Mouse (Mus musculus) megakaryocyte, embryonic 14.5 days (primary cell): ENCODE data around the gene Calhm5. TPM values are rescaled to one million over a fixed set of nuclear protein-coding genes. Genes with fewer than 3 reads are reported as not detected.

Experiments
- H3K27me3 ChIP-seq: replicated peaks from 2 replicates; pipeline ENCODE3; 2012; ENCODE audit warnings: inconsistent platforms
- H3K36me3 ChIP-seq: replicated peaks from 2 replicates; pipeline ENCODE3; 2012; ENCODE audit warnings: low read length, inconsistent platforms, mixed read lengths
- H3K4me1 ChIP-seq: 2 replicates; pipeline ENCODE4 v1.6.1; 2012; ENCODE audit warnings: inconsistent platforms
- H3K4me3 ChIP-seq: replicated peaks from 2 replicates; pipeline ENCODE3; 2012; ENCODE audit warnings: moderate library complexity, mild to moderate bottlenecking, inconsistent platforms
- H3K9me3 ChIP-seq: 2 replicates; pipeline ENCODE4 v1.6.1; 2012; ENCODE audit warnings: inconsistent platforms
- FLI1 ChIP-seq: IDR thresholded peaks from 2 replicates; pipeline ENCODE4 v1.6.1; 2012; ENCODE audit warnings: low read length, inconsistent platforms, mixed read lengths
- GATA1 ChIP-seq: IDR thresholded peaks from 3 replicates; pipeline ENCODE4 v1.6.1; 2012; ENCODE audit warnings: mixed read lengths, low read length, inconsistent platforms, borderline replicate concordance
- polyA plus RNA-seq: library from polyadenylated mRNA; stranded (reverse); fragments of >175 nt; gene quantifications from 2 replicates; pipeline ENCODE4 v1.2.3, GENCODE M21; 2012; ENCODE audit warnings: low replicate concordance; ENCODE audit not compliant: insufficient read depth

Calhm5 gene
- polyA plus RNA-seq = not detected in 2 replicates

DNA sequence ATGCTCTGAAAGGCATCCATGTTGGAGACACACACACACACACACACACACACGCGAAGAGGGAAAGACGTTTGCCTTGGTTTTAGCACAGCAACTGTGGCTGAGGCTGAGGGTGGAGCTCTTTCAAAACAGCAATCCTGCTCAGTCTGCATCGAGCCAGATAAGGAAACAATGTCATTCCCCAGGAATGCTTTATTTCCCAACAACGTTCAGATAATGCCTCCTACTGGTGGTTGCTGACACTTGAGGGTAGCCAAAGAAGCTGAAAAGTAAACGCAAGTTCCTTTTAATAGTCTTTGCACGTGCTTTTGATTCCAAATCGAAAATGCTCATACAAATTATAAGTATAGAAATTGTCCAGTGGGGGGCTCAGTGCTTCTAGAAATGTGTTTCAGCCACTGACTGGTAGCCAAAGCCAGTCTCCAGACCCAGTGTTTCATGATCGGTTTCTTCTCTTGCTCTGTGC lies at the start of gene Calhm5:
Gene Calhm5 (minus strand): TSS at position 102 of the 466 bp plus-strand sequence.
- Histone ChIP-seq H3K36me3 (no peaks in the 10 kb centered on the region), H3K4me1 (peaks cover 11% of the 10 kb centered on the region), H3K4me3 (peak within 1 kb of the TSS; percentile 83), H3K9me3 (no peaks in the 10 kb centered on the region), H3K27me3 (peaks cover 7% of the 10 kb centered on the region)
- TF ChIP-seq FLI1 (no peak), GATA1 (no peak)

DNA sequence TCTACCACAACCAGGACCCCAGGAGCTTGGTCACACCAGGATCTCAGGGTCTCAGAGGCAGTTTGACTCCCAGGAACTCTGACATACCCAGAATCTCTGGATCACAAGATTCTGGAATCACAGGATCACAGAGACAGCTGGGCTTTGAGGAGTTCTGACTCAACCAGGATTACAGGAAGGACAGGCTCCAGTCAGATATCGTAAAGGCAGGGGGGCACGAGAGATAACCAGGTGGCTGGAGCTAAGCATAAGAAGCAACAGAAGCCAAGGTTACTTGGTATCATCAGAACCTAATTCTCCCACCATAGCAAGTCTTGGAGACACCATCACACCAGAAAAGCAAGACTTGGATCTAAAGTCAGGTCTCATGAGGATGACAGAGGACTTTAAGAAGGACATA lies 45.4 kb upstream of the Calhm5 start:
- TF ChIP-seq FLI1 (no peak), GATA1 (no peak)
- H3K4me3 ChIP-seq = no peak overlapping the region
- H3K9me3 ChIP-seq = peaks cover 7% of the 10 kb centered on the region
- no peaks in the 10 kb centered on the region for H3K36me3 ChIP-seq
- H3K27me3 ChIP-seq = no peaks in the 10 kb centered on the region
- no peaks in the 10 kb centered on the region for H3K4me1 ChIP-seq

DNA sequence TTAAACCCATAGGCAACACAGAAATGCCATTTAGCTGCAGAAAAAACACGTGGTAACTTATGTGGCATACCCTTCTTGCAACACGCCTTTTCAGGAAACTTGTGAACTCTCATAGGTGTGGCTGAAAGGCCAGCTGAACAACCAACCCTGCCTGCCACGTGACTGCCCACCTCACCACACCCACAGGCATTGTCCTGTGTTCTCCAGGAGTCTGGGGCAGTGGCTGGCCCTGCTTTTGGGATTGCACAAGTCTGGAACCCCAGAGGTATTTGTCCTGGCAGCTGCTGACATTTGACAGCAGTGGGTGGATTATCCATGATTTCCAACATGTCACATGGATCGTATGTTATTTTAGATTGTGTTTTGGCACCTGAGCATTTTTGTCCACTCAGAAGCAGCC lies 43.4 kb upstream of the Calhm5 start:
- Histone ChIP-seq H3K4me3 (no peak overlapping the region), H3K4me1 (no peaks in the 10 kb centered on the region), H3K36me3 (no peaks in the 10 kb centered on the region), H3K9me3 (peaks cover 7% of the 10 kb centered on the region), H3K27me3 (no peaks in the 10 kb centered on the region)
- no peak for TF ChIP-seq FLI1
- no peak for TF ChIP-seq GATA1

DNA sequence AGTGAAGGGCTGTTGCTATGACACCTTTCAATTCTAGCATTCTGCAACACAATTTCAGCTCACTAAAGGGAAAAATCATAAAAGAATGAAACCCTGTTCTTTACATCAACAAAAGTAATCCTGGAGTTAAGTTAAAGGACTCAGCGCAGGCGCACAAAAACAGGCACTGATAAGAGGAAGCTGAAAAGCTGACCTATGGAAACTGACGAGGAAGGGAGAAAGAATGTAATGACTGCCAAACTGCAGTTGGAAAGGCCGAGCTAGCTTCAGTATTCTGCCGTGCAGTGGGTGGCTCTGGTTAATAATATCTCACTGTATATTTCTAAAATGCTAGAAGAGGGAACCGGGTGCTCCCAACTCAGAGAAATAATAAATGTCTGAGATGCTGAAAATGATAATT lies 41.7 kb upstream of the Calhm5 start:
- H3K4me3 ChIP-seq = no peak overlapping the region
- H3K9me3 ChIP-seq = peaks cover 3% of the 10 kb centered on the region; the same call in 1 of the 2 replicates
- no peaks in the 10 kb centered on the region for H3K27me3 ChIP-seq
- H3K4me1 ChIP-seq = no peaks in the 10 kb centered on the region
- no peaks in the 10 kb centered on the region for H3K36me3 ChIP-seq
- no peak for TF ChIP-seq GATA1
- no peak for TF ChIP-seq FLI1

DNA sequence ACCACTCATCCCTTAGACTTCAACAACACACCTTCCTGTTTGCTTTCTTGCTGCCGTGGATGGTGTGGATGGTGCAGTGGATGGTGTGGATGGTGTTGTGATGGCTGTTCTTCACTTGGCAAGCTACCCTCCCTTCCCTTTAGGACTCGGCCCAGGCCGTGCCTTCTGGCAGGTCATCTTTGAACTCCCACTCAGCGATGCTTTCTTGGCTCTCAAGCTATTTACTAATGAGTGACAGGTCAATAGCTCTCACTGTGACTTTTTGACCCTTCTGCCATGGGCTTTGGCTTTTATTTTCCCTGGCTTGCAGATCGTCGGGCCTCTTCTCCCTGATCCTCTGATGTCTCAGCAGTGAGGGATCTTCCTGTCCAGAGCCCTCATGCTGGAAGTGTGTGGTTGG lies 40.1 kb upstream of the Calhm5 start:
- H3K4me1 ChIP-seq = peaks cover 1% of the 10 kb centered on the region
- H3K4me3 ChIP-seq = no peak overlapping the region
- no peaks in the 10 kb centered on the region for H3K36me3 ChIP-seq
- TF ChIP-seq GATA1 (no peak), FLI1 (no peak)
- H3K9me3 ChIP-seq = no peaks in the 10 kb centered on the region
- no peaks in the 10 kb centered on the region for H3K27me3 ChIP-seq

DNA sequence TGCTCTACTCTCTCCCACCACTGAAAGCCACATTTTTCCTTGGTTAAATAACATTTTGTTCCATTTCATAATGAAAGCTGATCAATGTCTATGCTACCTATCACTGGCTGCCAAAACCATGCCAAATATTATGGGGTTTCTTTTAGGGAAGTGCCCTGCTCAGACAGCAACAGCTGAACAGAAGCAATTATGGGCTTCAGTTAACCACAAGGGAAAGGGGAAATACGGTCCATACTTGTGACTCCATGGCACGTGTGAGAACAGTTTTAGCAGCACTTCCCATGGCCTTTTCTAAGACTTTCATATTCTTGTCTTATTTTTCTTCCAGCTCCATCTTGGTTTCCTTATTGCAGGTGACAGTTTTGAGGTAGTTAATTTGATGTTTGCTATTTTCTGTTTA lies 35.0 kb upstream of the Calhm5 start:
- peaks cover 12% of the 10 kb centered on the region for H3K27me3 ChIP-seq
- H3K4me1 ChIP-seq = peaks cover 17% of the 10 kb centered on the region
- H3K9me3 ChIP-seq = peaks cover 5% of the 10 kb centered on the region; the same call in 1 of the 2 replicates
- no peak overlapping the region for H3K4me3 ChIP-seq
- H3K36me3 ChIP-seq = no peaks in the 10 kb centered on the region
- no peak for TF ChIP-seq FLI1
- TF ChIP-seq GATA1 = no peak

DNA sequence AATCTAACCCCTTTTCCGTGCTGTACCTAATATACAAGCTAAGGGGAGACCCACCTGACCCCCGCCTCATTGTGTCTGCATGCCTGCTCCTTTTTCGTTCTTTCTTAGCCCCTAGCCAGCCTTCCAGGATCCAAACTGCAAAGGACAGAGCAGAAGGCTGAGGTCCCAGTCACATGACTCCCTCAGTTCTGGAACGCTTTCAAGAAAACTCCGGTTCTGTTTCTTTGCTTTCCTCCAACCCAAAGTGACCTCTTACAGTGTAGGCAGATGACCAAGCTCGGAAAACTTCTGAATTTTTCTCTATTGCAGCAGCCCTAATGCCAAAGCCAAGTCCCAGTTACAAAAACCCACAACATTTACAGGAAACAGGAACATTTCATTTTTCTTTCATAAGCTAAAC lies 32.1 kb upstream of the Calhm5 start:
- Histone ChIP-seq H3K36me3 (no peaks in the 10 kb centered on the region), H3K4me1 (peaks cover 20% of the 10 kb centered on the region), H3K27me3 (peaks cover 12% of the 10 kb centered on the region), H3K4me3 (no peak overlapping the region), H3K9me3 (peaks cover 9% of the 10 kb centered on the region)
- TF ChIP-seq FLI1 = no peak
- TF ChIP-seq GATA1 = no peak

DNA sequence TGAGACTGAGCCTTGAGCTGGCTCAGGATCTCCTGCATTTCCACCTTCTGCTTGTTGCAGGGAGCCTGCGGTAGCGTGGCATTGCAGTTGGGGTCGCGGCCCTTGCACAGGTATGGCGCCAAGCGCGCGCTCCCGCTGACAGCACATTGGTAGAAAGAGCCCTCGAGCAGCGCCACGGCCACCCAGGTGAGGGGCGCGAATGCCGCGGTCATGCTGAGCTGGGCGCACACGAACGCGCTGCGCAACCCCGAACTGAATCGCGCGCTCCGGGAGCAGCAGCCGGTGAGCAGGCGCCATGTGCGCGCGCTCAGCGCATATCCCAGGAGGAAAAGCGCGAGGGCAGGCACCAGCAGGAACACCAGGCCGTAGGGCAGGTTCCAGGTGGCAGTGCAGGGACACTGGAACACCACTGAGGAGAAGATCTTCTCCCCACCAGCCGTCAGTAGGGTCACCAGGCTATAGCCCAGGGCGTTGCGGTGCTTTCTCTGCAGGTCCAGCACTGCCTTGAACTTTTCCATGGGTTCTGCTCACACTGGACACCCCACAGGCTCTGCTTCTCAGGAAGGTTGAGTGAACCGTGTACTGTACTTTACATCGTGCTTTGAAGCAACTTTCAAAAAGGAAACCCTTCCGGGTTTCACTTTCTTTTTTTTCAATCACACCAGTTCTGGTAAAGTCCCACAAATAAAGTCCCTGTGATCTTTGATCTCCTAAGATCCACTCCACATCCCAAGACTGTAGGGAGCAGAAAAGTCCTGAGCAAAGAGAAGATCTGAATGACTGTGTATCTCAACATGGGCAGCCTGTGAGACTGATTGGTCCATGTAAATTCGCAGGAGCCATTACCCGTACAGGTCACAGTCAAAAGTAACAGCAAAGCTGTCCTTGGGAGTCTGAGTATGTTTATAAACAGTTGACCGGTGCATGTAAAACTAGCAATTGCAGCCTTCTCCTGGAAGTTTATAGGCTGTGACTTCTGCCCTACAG lies 31.4 kb upstream of the Calhm5 start, which contains the start of gene Calhm6:
Gene Calhm6 (minus strand): TSS at position 593 of the 987 bp plus-strand sequence.
- peaks cover 11% of the 10 kb centered on the region for H3K9me3 ChIP-seq
- no peak for TF ChIP-seq FLI1
- TF ChIP-seq GATA1 = no peak
- H3K36me3 ChIP-seq = no peaks in the 10 kb centered on the region
- H3K27me3 ChIP-seq = peaks cover 12% of the 10 kb centered on the region
- H3K4me3 ChIP-seq = peak within 1 kb of the TSS; percentile 90
- peaks cover 20% of the 10 kb centered on the region for H3K4me1 ChIP-seq

DNA sequence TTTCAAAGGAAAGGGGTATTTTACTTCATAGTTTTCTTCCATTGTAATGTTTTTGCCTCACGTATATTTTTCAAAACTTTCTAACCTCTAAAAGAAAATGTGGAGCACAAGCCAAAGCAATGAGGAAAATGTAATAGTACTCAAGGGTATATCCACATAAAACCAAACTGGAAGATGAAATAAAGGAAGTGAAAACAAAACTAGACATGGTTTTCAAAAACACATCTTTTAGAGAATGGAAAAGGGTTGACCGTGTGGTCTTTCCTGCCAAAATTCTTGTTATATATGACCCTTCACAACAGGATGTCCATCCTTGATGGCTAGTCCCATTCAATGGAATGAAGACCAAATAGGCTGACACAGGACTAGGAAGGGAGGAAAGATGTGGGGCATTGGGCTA lies 22.1 kb upstream of the Calhm5 start:
- H3K4me3 ChIP-seq = no peak overlapping the region
- H3K27me3 ChIP-seq = no peaks in the 10 kb centered on the region
- peaks cover 6% of the 10 kb centered on the region; the same call in 1 of the 2 replicates for H3K9me3 ChIP-seq
- no peaks in the 10 kb centered on the region for H3K36me3 ChIP-seq
- no peak for TF ChIP-seq FLI1
- TF ChIP-seq GATA1 = no peak
- no peaks in the 10 kb centered on the region for H3K4me1 ChIP-seq

DNA sequence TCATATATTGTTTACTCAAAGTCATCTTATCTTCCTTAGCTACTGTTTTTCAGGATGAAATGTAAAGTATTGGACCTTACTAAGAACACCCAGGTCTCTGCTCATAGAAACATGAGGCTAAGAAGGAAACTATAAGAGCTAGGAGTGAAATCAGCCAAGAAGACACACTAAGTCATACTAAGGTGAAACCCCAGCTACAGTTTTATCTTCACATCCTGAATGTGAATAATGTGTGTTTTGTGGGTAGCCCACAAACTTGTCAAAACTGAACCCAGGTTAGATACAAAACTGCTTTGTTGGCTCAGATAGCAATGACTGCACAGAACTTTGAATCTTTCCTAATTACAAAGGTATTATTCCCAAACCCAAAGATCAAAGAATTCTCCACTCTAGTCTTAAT lies 21.5 kb upstream of the Calhm5 start:
- Histone ChIP-seq H3K4me1 (no peaks in the 10 kb centered on the region), H3K9me3 (peaks cover 3% of the 10 kb centered on the region; the same call in 1 of the 2 replicates), H3K27me3 (no peaks in the 10 kb centered on the region), H3K36me3 (no peaks in the 10 kb centered on the region), H3K4me3 (no peak overlapping the region)
- no peak for TF ChIP-seq GATA1
- TF ChIP-seq FLI1 = no peak
